Mouse (Mus musculus): ENCODE results near the gene Atp8a2. TPM values are rescaled to one million over a fixed set of nuclear protein-coding genes. Genes with fewer than 3 reads are reported as not detected.
"Not testable (repeated sequence)": the region's sequence is repeated elsewhere in the genome, so short reads cannot be mapped to it uniquely, and the experiment has no call there.

Atp8a2 gene
- total RNA-seq, 2 experiments from 2014 or later: 3.4 to 5.6 TPM

DNA sequence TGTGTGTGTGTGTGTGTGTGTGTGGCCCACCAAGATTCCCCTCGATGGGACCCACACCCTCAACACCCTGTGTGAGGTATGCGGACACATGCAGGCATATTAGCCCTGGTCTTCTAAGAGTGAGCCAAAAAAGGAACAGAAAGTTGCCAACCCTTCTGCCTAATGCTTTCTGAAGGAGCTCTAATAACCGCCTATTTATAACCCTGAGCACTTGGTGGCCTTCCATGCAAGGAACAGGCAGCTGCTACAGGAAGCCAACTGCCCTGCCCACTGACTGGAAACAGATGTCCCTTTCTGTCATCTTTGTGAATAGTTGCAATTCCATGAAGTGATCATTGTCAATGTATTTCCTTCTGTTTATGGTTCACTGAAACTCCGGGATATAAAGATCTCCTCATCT is 475.0 kb downstream of the Atp8a2 start:
- no peak for DNase-seq (ENCODE audit: low spot score in 2 of 2)

GRCm38 (mm10) chr14:59721356-59721755 is 475.6 kb downstream of the Atp8a2 start:
- DNase-seq (ENCODE audit: low spot score in 2 of 2): no peak

GRCm38 (mm10) chr14:59720386-59720785 is 476.6 kb downstream of the Atp8a2 start:
- no peak for DNase-seq (ENCODE audit: low spot score in 2 of 2)

DNA sequence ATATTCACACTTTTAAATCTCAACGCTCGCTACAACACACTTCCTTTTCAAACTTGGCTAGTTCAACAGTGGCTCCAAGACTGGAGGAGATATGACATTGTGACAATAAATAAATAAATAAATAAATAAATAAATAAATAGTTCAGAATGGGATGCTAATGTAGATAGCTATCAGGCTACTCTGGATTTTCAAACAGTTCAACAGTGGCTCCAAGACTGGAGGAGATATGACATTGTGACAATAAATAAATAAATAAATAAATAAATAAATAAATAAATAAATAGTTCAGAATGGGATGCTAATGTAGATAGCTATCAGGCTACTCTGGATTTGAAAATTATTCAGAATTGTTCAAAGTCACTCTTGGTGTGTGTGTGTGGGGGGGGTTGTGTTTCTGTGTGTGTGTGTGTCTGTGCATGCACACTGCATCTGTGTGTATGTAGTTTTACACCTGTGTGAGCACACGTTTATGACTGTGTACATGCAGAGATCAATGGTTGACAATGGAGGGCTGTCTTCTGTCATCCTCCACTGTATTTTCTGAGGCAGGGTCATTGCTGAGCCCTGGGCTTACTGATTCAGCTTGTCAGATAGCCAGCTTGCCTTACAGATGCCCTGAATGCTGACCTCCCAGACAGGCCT is 480.4 kb downstream of the Atp8a2 start:
- not testable (repeated sequence) for DNase-seq (ENCODE audit: low spot score in 2 of 2)

- DNase-seq (ENCODE audit: low spot score in 2 of 2): no peak
Observed at GRCm38 (mm10) chr14:59715695-59716442, 481.1 kb downstream of the Atp8a2 start.

DNA sequence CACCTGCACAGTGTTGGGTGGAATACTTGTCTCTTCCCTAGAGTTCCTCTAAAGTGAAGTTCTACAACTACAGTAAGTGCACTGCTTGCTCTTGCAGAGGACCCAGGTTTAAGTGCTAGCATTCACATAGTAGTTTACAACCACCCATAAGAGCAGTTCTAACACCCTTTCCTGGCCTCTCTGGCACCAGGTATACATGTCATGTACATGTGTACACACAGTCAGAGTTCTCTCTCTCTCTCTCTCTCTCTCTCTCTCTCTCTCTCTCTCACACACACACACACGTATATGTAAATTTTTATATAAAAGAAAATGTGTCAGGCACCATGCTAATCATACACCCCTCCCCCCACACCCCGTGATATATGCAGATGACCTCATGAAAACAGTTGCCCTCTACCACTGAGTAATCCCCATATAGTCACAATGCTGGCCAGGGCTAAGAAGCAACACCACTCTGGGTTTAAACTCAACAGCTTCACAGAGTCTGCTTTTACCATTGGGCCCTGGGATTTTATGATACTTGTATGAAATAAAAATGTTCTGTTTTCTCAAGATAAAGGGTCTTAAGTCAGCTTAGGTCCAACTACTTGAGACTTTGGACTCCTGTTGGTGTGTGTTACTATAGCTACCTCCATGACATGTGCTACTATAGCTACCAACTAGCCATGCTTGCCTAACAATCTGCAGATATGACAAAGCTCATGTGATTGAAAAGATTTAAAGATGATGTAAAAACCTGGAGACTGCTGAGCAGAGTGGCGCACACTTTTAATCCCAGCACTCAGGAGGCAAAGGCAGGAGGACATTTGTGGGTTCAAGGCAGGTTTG is 487.3 kb downstream of the Atp8a2 start:
- DNase-seq (ENCODE audit: low spot score in 2 of 2): no peak

DNA sequence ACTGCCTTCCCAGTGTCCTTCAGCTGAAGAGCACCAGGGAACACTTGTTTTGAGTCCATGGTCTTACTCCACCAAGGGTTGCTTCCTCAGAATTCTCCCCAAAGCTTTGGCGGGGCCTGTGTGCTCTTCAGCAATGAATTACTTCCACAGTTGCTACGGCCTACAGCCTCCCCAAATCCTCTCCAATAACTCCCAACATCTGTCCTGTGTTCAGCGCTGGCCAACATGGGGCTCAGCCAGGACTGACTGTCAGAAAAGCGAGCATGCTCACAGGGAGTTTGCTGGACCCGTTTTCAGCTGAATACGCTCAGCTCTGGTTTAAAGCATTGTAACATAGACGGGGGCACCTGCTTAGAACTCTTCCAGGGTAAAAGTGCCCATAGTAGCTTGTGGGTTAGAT is 489.0 kb downstream of the Atp8a2 start:
- no peak for DNase-seq (ENCODE audit: low spot score in 2 of 2)

GRCm38 (mm10) chr14:59705326-59706058 is 491.5 kb downstream of the Atp8a2 start:
- DNase-seq (ENCODE audit: low spot score in 2 of 2): no peak

GRCm38 (mm10) chr14:59701492-59701891 is 495.5 kb downstream of the Atp8a2 start:
- DNase-seq (ENCODE audit: low spot score in 2 of 2): no peak

DNA sequence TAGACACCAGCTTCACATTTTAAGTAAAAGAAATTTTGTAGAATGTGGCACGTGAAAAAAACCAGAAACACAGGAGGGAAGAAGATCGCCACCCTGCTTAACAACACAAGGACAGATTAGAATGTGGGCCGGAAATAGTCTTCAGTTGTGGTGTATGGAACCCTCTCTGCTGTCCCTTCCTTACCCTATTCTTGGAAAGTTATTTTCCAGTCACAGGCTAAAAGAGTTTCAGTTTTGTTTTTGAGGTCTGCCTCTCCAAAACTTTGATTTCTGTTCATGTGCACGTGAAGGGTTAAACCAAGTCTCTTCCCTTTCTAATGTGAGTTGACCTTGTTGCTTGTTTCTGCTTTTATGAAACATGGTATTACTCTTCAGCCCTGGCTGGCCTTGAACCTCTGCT is 501.8 kb downstream of the Atp8a2 start:
- DNase-seq (ENCODE audit: low spot score in 2 of 2): no peak

DNA sequence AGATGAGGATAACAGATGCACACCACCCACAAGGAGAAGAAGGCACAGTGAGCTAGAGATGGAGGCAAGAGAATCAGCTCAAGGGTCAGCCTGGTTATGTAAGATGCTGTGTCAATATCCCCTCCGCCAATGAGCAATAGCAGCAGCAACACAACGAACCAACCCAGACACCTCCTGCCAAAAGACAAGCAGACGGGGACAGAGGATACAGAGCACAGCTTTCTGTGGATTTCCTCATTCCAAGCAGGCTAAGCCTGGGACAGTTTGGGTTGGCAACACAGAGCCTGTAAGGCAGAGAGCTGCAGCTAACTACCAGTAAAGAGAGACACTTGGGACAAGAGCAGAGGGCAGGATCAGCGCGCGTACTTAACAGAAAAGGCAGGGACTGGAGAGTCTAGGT is 504.8 kb downstream of the Atp8a2 start:
- DNase-seq (ENCODE audit: low spot score in 2 of 2): no peak

DNA sequence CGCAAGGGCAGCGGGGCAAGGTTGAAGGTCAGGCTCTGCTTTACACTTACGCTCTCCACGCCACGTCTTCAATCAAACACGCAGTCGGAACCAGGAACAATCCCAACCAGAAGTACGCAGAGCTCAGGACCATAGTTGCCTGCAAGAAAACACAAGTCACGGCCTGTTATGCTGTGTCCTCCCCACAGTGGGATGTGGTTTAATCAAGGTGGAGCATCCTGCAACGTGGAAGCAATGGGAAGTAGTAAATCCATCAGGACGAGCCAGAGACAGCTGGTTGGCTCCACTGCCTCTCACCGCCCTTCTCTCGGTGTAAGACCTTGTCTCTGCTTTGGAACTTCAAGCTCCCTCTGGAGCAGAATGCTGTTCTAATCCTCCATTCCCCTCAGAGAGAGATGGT is 505.6 kb downstream of the Atp8a2 start:
- no peak for DNase-seq (ENCODE audit: low spot score in 2 of 2)

DNA sequence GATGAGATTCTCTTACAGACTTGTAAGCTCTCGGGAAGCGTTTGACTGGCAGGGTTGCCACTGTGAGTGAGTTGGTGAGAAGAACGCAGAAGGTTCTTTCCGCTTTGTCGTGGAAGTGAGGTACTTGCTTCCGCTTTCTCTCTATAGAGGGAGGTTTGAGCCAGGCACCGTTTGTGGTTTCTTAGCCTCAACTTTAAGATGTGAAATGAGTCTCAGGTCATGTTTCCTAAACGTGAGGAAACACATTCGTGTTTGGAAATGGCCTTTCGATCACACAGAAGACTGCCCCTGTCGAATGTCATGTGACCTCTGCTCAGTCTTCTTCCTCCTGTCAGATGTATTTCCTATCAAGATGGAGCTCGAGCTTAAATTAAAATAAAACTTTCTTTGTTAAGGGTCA is 506.0 kb downstream of the Atp8a2 start:
- DNase-seq (ENCODE audit: low spot score in 2 of 2): no peak

DNA sequence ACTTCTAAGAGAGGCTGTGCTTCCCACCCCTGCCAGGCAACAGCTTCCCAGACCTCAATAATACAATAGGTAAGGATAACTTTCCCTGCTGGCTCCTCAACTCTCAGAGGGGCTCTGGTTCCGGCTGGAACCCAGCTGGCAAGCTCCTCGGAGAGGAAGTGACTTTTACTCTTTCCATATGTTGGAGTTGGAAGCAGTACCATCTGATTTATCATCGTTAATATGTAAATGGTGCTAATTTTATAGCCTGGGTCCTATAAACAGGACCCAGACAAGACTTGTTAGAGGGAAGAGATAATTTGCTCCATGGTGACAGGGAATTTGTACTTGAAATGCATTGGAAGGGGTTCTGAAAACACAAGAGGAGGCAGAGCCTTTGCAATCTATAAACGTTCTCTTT is 507.4 kb downstream of the Atp8a2 start:
- no peak for DNase-seq (ENCODE audit: low spot score in 2 of 2)

- no peak for DNase-seq (ENCODE audit: low spot score in 2 of 2)
Observed at GRCm38 (mm10) chr14:59686229-59686628, 510.8 kb downstream of the Atp8a2 start.

DNA sequence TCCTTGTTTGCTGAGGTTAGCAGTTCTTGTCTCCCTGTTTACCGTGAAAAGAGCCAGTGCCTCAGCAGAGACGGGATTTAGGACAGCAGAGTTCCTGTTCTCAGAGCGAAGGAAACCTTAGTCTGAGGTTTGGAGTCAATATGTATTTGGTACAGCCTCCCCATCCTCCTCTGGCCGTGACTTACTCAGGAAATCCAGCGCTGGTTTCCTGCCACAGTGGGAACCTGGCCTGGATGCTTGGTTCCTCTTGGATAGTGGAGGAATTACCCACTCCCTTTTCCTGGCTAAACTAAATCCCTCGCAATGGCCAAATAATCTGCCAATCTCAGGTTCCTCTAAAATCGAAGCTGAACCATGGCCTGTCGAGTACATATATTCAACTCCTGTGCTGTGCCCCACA is 511.6 kb downstream of the Atp8a2 start:
- DNase-seq (ENCODE audit: low spot score in 2 of 2): no peak

GRCm38 (mm10) chr14:59681906-59682305 is 515.1 kb downstream of the Atp8a2 start:
- DNase-seq (ENCODE audit: low spot score in 2 of 2): no peak

DNA sequence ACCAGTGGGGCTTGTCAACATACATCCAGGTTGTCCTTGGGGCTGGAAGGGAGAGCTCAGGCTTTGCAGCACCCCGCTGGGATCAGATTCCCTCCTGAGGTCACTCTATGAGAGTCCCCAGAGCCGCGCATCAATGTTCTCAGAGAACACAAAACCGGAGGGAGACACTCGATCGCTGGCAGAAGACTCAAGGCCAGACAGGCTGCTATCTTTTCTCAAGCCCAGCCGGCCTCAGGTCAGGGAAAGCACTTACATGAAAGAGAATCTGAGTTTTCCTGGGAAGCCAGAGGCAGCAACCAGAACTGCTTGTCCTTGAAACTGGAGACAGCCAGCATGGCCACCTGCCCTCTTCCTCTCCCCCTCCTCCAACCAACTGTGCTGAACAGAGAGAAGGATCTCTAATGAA is 519.4 kb downstream of the Atp8a2 start:
- DNase-seq (ENCODE audit: low spot score in 2 of 2): peak in 1 of 2 experiments; percentile 19

GRCm38 (mm10) chr14:59675330-59675729 is 521.6 kb downstream of the Atp8a2 start:
- DNase-seq (ENCODE audit: low spot score in 2 of 2): no peak

DNA sequence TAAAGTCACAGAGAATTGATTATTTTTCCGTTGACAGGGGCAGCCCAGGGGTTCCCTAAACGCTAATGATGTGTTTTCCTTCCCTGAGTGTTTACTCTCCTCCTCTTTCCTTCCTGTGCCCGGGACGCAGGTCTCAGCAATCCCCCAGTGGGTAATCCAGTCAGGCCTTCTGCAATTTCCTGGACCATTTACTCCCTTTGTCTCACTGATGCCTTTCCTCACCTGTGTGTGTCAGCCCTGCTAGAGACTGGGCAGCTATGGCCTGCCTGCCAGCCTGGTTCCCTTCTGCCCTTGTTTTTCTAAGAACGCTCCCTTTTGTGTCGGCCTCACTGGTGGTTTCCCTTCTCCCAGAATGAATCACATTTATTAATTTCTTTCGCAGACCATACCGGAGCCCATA is 522.4 kb downstream of the Atp8a2 start:
- no peak for DNase-seq (ENCODE audit: low spot score in 2 of 2)

DNA sequence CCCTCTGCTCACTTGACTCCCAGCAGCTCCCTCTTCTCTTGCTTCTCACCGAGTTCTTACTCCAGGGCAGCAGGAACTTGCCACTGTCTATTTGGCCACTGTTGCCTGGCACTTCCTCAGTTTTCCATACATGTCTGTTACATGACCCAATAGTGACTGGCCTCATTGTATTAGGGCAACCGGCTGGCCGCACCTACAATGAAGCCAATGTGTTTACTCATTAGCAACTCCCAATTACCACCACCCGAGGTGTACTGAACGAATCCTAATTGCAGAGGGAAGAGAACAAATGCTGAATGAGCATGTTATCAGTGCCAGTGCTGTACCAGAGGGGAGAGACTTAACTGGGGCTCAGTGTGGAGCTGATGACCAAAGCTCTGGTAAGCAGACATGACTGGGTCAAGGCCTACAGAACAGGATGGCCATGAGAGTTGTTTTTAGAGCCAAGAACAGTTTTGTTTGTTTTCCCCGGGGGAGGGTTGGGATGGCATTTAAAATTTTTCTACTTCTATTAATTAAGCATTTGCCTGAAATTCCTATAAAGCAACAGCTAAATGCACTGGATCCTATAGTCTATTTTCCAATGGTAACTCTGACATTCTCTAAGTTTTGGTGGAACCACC is 524.0 kb downstream of the Atp8a2 start:
- DNase-seq (ENCODE audit: low spot score in 2 of 2): no peak

Data from adrenal gland, postnatal 4 days (tissue).